Mouse (Mus musculus) spleen, postnatal 36 days (tissue): ENCODE results near the gene Tmem11.

Source experiments
- DNase-seq, 2 experiments: peaks; one replicate each; pipeline ENCODE4 v3.0.0; 2022; ENCODE audit warnings: low spot score in 2 of 2, mixed read lengths in 1 of 2

Gene Tmem11

GRCm38 (mm10) chr11:60878675-60879294, at the start of gene Tmem11:
TSS of gene Tmem11 (minus strand) at chr11:60879272.
- DNase-seq, result peak; percentile 95 to 96

DNA sequence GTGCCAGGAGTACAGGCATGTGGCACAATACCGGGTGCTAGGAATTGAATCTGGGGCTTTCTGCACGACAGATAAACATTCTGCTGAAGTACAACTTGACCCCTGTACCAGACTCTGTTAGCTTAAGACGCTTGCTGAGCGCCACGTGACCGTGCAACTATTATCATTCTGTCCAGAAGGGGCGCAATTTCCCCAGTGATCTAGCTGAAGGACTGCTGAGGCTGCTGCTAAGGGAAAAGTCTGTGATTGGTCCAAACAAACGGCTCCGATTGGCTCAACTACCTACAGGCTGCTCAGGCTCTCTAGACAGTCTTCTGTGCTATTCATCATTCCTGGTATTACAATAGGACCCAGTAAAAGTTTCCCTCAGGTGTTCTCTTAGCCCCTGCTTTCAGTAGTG, 48.2 kb upstream of the Tmem11 start:
- DNase-seq, result peak; percentile 85 to 88

DNA sequence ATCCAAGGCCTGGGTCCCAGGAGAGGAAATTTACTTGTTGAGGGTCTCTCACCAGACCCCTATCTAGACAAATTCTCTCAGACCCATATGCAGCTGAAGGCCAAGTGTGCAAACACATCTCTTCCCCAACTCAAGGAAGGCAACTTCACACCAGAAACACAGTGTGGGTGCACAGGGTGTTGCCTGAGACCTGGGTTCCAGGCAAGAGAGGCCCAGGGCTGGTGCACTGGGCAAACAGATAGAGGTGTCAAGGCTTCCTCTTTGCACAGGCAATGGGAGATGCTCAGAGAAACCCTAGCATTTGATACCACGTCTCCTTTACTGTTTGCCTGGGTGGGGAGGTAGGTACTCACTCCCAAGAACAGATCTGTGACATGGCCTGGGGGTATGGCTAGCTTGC, 45.9 kb upstream of the Tmem11 start:
- no peak for DNase-seq

GRCm38 (mm10) chr11:60924498-60924897, 45.4 kb upstream of the Tmem11 start:
- peak; percentile 71 to 82 for DNase-seq

- no peak for DNase-seq
Observed at GRCm38 (mm10) chr11:60922964-60923363, 43.9 kb upstream of the Tmem11 start.

- peak in 1 of 2 experiments; percentile 50 for DNase-seq
Observed at GRCm38 (mm10) chr11:60922195-60922594, 43.1 kb upstream of the Tmem11 start.

DNA sequence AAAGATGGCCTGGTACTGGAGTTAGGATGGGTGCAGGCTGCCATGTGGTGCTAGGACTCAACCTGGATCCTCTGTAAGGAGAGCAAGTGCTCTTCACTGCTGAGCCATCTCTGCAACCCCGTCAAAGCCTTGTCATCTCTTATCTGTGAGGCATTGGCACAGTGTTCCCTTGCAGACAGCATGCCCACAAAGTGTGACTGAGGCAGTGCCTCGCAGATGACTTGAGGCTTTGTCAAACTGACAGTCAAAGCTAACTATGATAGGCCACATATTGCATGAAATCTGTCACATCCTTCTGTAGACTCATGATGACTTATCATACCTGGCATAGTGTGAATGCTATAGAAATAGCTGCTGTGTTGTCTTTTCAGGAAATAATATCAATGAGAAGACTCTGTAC, 40.9 kb upstream of the Tmem11 start:
- DNase-seq, result no peak

DNA sequence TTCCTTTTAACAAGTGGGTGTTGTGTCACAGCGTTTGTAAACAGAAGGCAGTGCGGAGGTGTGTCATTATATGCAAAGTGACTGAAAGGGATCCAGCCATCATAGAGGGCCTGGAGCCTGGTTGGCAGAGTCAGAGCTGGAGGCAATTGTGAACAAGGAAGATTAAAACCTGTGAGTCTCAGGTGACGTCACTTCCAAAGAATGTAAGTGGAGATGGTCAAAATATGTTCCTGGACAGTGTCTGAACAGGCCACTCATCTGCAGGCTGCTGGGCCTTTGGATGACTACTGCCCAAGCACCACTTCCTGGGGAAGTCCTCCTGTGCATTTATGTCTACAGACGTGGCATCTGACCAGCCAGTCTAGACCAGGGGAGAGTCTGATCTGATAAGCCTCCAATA, 36.1 kb upstream of the Tmem11 start:
- no peak for DNase-seq

- DNase-seq, result no peak
Observed at GRCm38 (mm10) chr11:60914491-60914890, 35.4 kb upstream of the Tmem11 start, which contains the start of gene Natd1. TSS of gene Natd1 (minus strand) at chr11:60914750.

DNA sequence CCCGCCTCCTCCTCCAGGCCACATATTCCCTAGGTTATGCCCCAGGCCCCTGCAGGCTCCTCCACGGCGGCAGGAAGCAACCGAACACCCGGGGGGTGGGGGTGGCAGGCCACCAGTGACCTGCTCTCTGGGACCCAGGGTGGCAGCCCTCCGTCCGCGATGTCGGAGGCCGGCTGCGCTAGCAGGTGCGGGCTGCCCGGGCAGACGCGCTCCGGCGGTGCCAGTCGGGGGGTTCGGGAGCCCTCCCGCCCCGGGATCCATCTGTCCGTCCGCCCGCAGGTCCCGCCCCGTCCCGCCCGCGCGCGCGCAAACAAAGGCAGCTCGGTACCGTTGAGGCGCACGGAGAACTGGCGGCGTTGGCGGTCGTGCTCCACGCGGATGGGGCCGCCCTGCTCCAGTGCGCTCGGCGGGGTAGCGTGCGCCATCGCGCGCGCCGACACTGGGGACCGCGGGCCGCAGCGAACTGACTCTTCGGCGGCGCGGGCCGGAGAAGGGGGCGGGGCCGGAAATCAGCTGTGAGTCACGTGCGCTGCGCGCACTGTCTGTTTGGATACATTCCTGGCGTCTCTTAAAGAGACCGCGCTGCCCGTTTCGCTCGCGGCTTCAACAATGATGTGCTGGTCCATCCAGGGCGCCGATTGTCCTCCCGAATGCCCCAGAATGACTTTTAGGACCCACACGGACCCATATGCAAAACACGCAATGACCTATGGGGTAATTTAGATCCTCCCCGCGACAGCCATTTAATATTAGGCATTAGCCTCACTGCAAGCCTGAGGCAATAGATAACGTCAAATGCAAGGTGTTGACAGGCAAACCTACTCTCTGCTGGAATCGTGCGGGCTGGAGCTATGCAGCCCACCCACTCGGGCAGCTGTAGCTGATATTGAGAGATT, 34.5 kb upstream of the Tmem11 start:
- peak; percentile 87 to 91 for DNase-seq

DNA sequence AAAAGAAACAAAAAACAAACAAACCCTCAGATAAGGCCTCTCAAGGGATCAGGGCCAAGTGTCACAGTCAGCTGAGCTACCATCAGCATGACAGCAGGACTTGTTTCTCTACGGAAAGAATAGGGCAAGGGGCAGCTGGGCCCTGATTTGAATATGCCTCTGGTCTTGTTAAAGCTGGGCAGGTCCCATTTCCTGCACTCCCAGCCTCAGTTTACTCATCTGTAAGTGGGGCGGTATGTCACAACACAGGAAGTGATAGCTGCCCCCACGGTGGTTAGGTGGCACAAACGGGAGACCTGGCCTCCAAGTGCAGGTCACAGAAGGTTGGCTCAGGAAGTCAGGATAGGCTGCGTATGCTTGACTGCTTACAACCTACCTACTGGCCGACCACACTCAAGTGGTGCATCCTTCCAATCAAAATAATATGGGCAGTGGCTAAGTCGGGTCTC, 33.5 kb upstream of the Tmem11 start:
- peak in 1 of 2 experiments; percentile 27 for DNase-seq

- DNase-seq, result no peak
Observed at GRCm38 (mm10) chr11:60909626-60910025, 30.6 kb upstream of the Tmem11 start.

DNA sequence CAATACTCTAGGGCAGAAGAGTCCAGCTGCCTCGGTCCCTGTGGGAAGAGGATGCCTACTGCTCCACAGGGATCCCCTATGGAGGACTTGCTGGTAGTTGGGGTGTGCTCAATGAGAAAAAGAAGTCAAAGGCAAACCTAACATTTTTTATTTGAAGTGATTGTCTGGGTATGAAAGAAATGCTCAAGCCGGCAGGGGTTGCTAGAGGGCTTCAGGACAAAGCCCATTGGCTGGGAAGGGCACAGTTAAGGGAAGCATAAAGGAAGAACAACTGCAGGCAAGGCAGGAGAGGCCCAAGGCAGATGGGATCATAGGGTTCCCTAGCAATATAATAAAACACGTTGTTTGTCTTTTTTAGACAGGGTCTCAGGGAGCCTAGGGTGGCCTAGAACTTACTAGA, 29.0 kb upstream of the Tmem11 start:
- DNase-seq, result no peak

DNA sequence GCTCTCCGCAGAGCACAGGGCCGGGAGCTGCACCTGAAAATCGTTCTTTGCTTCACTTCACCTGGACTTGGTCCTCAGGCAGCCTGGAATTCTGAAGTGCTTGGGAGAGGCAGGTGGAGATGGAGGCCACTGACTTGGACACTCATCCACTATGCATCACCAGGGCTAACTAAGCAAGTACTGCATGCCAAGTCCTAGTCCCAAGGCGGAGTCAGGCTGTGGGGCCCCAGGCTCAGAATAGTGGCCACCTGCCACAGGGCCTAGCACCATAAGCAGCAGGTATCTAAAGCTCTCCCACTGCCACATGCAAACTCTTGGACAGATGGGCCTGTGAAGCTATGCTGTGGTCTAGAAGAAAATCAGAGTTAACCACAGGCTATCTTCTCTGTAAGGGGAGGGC, 27.4 kb upstream of the Tmem11 start:
- DNase-seq, result no peak

DNA sequence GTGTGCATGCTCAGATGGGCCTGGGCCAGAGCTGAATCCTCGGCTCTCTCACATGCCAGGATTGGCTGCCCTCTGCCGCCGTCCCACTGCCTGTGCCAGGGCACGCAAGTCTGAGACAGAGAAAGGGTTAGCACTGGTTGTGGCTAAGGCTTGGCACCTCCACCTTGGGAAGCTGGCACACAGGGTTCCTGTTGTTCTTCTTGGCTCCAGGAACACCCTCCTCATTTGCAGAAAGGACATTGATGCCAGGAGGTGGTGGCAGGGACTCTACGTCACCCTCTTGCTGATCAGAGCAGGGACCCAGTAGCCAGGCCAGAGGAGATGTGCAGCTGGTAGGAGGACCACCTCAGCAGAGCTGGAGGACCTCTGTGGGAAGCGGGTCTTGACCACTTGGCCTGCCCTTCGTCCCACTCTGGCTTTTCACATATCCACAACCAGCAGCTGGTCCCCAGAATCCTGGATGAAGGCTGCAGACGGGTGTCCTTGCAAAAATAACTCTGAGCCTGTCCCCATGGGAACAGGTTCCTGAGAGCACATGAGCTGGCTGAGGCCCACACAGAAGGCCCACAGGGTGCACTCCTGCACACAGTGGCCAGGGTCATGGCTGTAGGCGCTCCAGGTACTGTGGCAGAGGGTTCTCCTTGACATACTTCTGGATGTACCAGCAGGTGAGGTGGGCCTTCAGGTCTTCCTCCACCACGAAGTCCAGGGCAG, 26.5 kb upstream of the Tmem11 start:
- no peak for DNase-seq

DNA sequence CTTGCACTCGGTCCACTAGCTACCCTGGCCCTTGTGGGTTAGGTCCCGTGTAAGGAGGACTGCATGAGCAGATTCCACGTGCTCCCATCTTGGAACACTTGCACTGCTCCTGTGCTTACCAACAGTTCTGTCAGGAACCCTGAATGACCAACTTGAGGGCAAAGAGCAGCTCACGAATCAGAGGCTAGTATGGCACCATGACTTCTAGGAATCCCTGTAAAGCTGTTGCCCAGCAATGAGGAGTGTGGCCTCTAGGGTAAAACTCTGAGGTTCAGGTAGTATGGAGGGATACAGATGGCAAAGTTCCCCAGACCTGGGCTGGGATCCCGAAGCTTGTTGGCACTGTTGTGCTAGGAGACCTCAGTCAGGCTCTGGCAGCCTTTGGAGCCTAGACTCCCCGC, 24.6 kb upstream of the Tmem11 start:
- no peak for DNase-seq

DNA sequence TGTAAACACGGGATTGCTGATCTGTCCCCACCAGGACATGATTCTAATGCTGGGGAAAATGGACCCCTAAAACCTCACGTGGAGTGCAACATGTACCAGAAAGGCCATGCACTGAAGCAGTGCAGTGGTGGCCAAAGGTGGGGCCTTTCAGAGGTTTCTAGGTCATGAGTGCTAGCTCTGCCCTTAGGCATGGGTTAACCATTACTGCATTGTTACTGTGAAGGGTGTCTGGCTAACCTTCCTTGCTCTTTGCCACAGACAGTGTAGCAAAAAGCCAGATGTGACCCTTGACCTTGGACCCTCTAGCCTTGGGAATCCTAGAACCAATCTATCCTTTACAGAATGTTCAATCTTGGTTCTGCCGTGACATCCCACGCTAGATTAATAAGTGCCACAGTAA, 23.4 kb upstream of the Tmem11 start:
- DNase-seq, result no peak

DNA sequence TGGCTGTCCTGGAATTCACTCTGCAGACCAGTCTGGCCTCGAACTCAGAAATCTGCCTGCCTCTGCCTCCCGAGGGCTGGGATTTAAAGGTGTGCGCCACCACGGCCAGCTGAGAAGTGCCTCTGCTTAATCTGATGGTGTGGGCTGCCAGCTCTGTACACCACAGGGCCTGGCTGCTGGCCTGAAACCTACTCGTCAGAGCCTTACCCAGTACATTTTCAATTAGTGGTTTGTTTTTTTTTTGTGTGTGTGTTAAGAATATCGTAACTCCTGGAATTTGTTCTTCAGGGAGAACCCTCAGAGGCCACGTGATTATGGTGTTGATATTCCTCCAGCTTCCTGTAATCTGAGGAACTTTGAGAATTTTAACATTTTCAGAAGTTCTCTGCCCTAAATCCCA, 22.9 kb upstream of the Tmem11 start:
- no peak for DNase-seq

DNA sequence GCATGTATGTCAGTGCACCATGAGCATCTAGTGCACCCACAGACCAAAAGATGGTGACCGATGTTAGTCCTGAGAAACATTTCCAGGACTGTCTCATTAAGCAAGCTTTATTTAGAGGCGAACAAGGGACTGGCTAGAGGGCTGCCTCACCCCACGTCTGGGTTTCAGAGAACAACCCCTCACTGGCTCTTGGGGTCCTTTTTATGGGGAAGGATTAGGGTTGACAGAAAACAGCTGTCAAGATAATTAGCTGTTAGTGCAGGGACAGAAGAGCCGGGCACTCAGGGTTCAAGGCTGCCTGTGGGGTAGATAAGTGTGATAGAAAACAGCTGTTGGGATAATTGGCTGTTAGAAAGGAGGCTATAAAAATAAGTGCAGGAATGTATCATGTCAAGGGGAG, 16.8 kb upstream of the Tmem11 start:
- DNase-seq, result no peak

GRCm38 (mm10) chr11:60890744-60891143, 11.7 kb upstream of the Tmem11 start:
- DNase-seq, result no peak

- no peak for DNase-seq
Observed at GRCm38 (mm10) chr11:60890286-60890685, 11.2 kb upstream of the Tmem11 start.

- no peak for DNase-seq
Observed at GRCm38 (mm10) chr11:60889861-60890260, 10.8 kb upstream of the Tmem11 start.
